Mouse (Mus musculus): ENCODE results near the gene Rapgef5.

GRCm38 (mm10) chr12:117727481-117728177 is 211.3 kb downstream of the Rapgef5 start:
- TF ChIP-seq EP300 (optimal IDR thresholded peaks at IDR 0.05) = no peak
- TF ChIP-seq CTCF (IDR thresholded peaks at IDR 0.05; ENCODE audit: low read depth) = no peak

All from stomach, postnatal 0 days (tissue).